Mouse (Mus musculus) MEL (cell line): ENCODE results near the gene Rcan2.

Experiments used
- CHD1 ChIP-seq: IDR thresholded peaks from 2 replicates; pipeline ENCODE4 v1.6.1; 2012; ENCODE audit warnings: low read depth, mild to moderate bottlenecking, inconsistent platforms, low read length, improper control_type of control experiment
- CTCF ChIP-seq, 3 experiments: IDR thresholded peaks in 2 of 3; conservative IDR thresholded peaks in 1 of 3; 2 replicates each; pipeline ENCODE4 v1.5.1; 2011 to 2012; ENCODE audit warnings: low read length in 3 of 3, low read depth in 2 of 3, mild to moderate bottlenecking in 2 of 3, improper control_type of control experiment in 1 of 3, inconsistent platforms in 1 of 3, mixed read lengths in 1 of 3, moderate library complexity in 1 of 3; ENCODE audit not compliant: control insufficient read depth in 1 of 3, insufficient read depth in 1 of 3, poor library complexity in 1 of 3, severe bottlenecking in 1 of 3
- EP300 ChIP-seq, 2 experiments: IDR thresholded peaks; 2 replicates each; pipeline ENCODE4 v1.6.1; 2011; ENCODE audit warnings: improper control_type of control experiment in 2 of 2, low read length in 2 of 2, low read depth in 1 of 2, mild to moderate bottlenecking in 1 of 2
- HCFC1 ChIP-seq: IDR thresholded peaks from 2 replicates; pipeline ENCODE4 v1.6.1; 2012; ENCODE audit warnings: low read depth, mild to moderate bottlenecking, inconsistent platforms, low read length, improper control_type of control experiment, moderate library complexity
- JUND ChIP-seq: IDR thresholded peaks from 2 replicates; pipeline ENCODE4 v1.6.1; 2011; ENCODE audit warnings: low read depth, mild to moderate bottlenecking, improper control_type of control experiment, low read length
- MAX ChIP-seq: IDR thresholded peaks from 2 replicates; pipeline ENCODE4 v1.6.1; 2011; ENCODE audit warnings: low read length, improper control_type of control experiment
- MEF2A ChIP-seq: IDR thresholded peaks from 2 replicates; pipeline ENCODE4 v1.6.1; 2014; ENCODE audit warnings: low read depth, mild to moderate bottlenecking, inconsistent platforms, low read length, improper control_type of control experiment; ENCODE audit not compliant: poor library complexity, insufficient replicate concordance, severe bottlenecking; ENCODE audit errors: extremely low read depth
- NRF1 ChIP-seq: IDR thresholded peaks from 2 replicates; pipeline ENCODE4 v1.6.1; 2014; ENCODE audit warnings: low read depth, mild to moderate bottlenecking, inconsistent platforms, low read length, improper control_type of control experiment, moderate library complexity; ENCODE audit not compliant: poor library complexity, insufficient read depth, severe bottlenecking
- POLR2A ChIP-seq, 2 experiments: IDR thresholded peaks; 2 replicates each; pipeline ENCODE4 v1.6.1; 2011 to 2012; ENCODE audit warnings: low read length in 2 of 2, mild to moderate bottlenecking in 2 of 2, control low read depth in 1 of 2, improper control_type of control experiment in 1 of 2, low read depth in 1 of 2, moderate library complexity in 1 of 2; ENCODE audit not compliant: control insufficient read depth in 1 of 2, insufficient read depth in 1 of 2, poor library complexity in 1 of 2
- POLR2AphosphoS2 ChIP-seq: IDR thresholded peaks from 2 replicates; pipeline ENCODE4 v1.6.1; 2011; ENCODE audit warnings: low read length, improper control_type of control experiment
- SIN3A ChIP-seq: IDR thresholded peaks from 2 replicates; pipeline ENCODE4 v1.6.1; 2012; ENCODE audit warnings: low read length, improper control_type of control experiment, inconsistent platforms
- TCF12 ChIP-seq: IDR thresholded peaks from 2 replicates; pipeline ENCODE4 v1.6.1; 2014; ENCODE audit warnings: low read depth, mild to moderate bottlenecking, inconsistent platforms, low read length, improper control_type of control experiment, moderate library complexity
- UBTF ChIP-seq: IDR thresholded peaks from 2 replicates; pipeline ENCODE4 v1.6.1; 2012; ENCODE audit warnings: low read depth, mild to moderate bottlenecking, inconsistent platforms, low read length, improper control_type of control experiment, moderate library complexity, borderline replicate concordance; ENCODE audit not compliant: insufficient read depth
- ZC3H11A ChIP-seq: IDR thresholded peaks from 2 replicates; pipeline ENCODE4 v1.6.1; 2012; ENCODE audit warnings: low read depth, mild to moderate bottlenecking, inconsistent platforms, low read length, improper control_type of control experiment

DNA sequence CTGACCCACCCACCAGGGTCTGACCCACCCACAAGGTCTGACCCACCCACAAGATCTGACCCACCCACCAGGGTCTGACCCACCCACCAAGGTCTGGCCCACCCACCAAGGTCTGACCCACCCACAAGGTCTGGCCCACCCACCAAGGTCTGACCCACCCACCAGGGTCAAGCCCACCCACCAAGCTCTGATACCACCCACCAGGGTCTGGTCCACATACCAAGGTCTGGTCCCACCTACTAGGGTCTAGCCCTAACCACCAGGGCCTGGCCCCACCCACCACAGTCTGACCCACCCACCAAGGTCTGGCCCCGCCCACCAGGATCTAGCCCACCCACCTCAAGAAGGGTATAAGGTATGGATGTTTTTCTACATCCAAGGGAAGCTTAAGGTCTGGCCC lies 15.3 kb downstream of the Rcan2 start:
- TF ChIP-seq CTCF (IDR thresholded peaks at IDR 0.05 in 2 of 3, conservative IDR thresholded peaks at IDR 0.05 in 1 of 3; ENCODE audit: control insufficient read depth in 1 of 3, insufficient read depth in 1 of 3, low read depth in 2 of 3, low read length in 3 of 3, poor library complexity in 1 of 3, severe bottlenecking in 1 of 3) (no peak), TCF12 (no peak), NRF1 (no peak), MEF2A (no peak), CHD1 (no peak), EP300 (IDR thresholded peaks at IDR 0.05; ENCODE audit: low read depth in 1 of 2, low read length in 2 of 2) (no peak), SIN3A (no peak), UBTF (no peak), HCFC1 (no peak), POLR2A (IDR thresholded peaks at IDR 0.05; ENCODE audit: control insufficient read depth in 1 of 2, insufficient read depth in 1 of 2, low read depth in 1 of 2, low read length in 2 of 2, poor library complexity in 1 of 2) (no peak), JUND (no peak), POLR2AphosphoS2 (no peak), ZC3H11A (no peak), MAX (no peak)
